Mouse (Mus musculus): ENCODE measurements around the gene Ncaph2. TPM values are rescaled to one million over a fixed set of nuclear protein-coding genes. Genes with fewer than 3 reads are reported as not detected.

Ncaph2 gene
- polyA plus RNA-seq, 1 experiment: 182 TPM

GRCm38 (mm10) chr15:89384617-89385016 is 29.1 kb downstream of the Ncaph2 start, which contains the start of gene Klhdc7b:
Klhdc7b (plus strand) TSS chr15:89384917.
- H3K4me2 ChIP-seq (ENCODE audit: low read depth): no peak within 1 kb of the TSS
- no peaks in the 10 kb centered on the region for H3K79me2 ChIP-seq (ENCODE audit: control insufficient read depth, insufficient read depth)
- TF ChIP-seq SRF (IDR thresholded peaks at IDR 0.05; ENCODE audit: control insufficient read depth, insufficient read length, low read depth) (no peak), POLR2AphosphoS2 (IDR thresholded peaks at IDR 0.05; ENCODE audit: insufficient read length, low read depth) (no peak), MYOG (IDR thresholded peaks at IDR 0.05; ENCODE audit: control insufficient read depth in 1 of 3, insufficient read depth in 1 of 3, insufficient read length in 2 of 3, low read depth in 2 of 3) (no peak), CEBPB (IDR thresholded peaks at IDR 0.05; ENCODE audit: insufficient read depth, poor library complexity, severe bottlenecking) (no peak), TCF12 (IDR thresholded peaks at IDR 0.05; ENCODE audit: insufficient read depth, poor library complexity, severe bottlenecking) (no peak), REST (IDR thresholded peaks at IDR 0.05; ENCODE audit: insufficient read depth, insufficient read length) (no peak), E2F4 (IDR thresholded peaks at IDR 0.05; ENCODE audit: insufficient read depth) (no peak), TCF3 (IDR thresholded peaks at IDR 0.05; ENCODE audit: insufficient read length, low read depth) (no peak), MYOD1 (IDR thresholded peaks at IDR 0.05; ENCODE audit: control insufficient read depth in 1 of 3, insufficient read length in 2 of 3, low read depth in 2 of 3) (no peak), MAX (IDR thresholded peaks at IDR 0.05; ENCODE audit: low read depth) (no peak), USF1 (IDR thresholded peaks at IDR 0.05; ENCODE audit: low read depth) (no peak), POLR2A (IDR thresholded peaks at IDR 0.05; ENCODE audit: insufficient read length, low read depth) (no peak)
- H3ac ChIP-seq (ENCODE audit: control insufficient read depth, insufficient read length): no peak within 1 kb of the TSS
- H3K36me3 ChIP-seq (ENCODE audit: control insufficient read depth, insufficient read depth): no peaks in the 10 kb centered on the region
- H3K4me3 ChIP-seq: no peak within 1 kb of the TSS
- H3K27me3 ChIP-seq (ENCODE audit: control insufficient read depth, insufficient read depth, insufficient read length): peaks cover 65% of the 10 kb centered on the region

GRCm38 (mm10) chr15:89387127-89387526 is 31.6 kb downstream of the Ncaph2 start:
- H3K79me2 ChIP-seq (ENCODE audit: control insufficient read depth, insufficient read depth): no peaks in the 10 kb centered on the region
- H3K36me3 ChIP-seq (ENCODE audit: control insufficient read depth, insufficient read depth): no peaks in the 10 kb centered on the region
- H3K4me2 ChIP-seq (ENCODE audit: low read depth): no peak overlapping the region
- H3K27me3 ChIP-seq (ENCODE audit: control insufficient read depth, insufficient read depth, insufficient read length): peaks cover 85% of the 10 kb centered on the region
- no peak overlapping the region for H3ac ChIP-seq (ENCODE audit: control insufficient read depth, insufficient read length)
- no peak overlapping the region for H3K4me3 ChIP-seq
- TF ChIP-seq CEBPB (IDR thresholded peaks at IDR 0.05; ENCODE audit: insufficient read depth, poor library complexity, severe bottlenecking): no peak
- TF ChIP-seq REST (IDR thresholded peaks at IDR 0.05; ENCODE audit: insufficient read depth, insufficient read length): no peak
- TF ChIP-seq MYOD1 (IDR thresholded peaks at IDR 0.05; ENCODE audit: control insufficient read depth in 1 of 3, insufficient read length in 2 of 3, low read depth in 2 of 3): no peak
- no peak for TF ChIP-seq TCF12 (IDR thresholded peaks at IDR 0.05; ENCODE audit: insufficient read depth, poor library complexity, severe bottlenecking)
- TF ChIP-seq POLR2A (IDR thresholded peaks at IDR 0.05; ENCODE audit: insufficient read length, low read depth): no peak
- TF ChIP-seq SRF (IDR thresholded peaks at IDR 0.05; ENCODE audit: control insufficient read depth, insufficient read length, low read depth): no peak
- TF ChIP-seq MYOG (IDR thresholded peaks at IDR 0.05; ENCODE audit: control insufficient read depth in 1 of 3, insufficient read depth in 1 of 3, insufficient read length in 2 of 3, low read depth in 2 of 3): no peak
- no peak for TF ChIP-seq MAX (IDR thresholded peaks at IDR 0.05; ENCODE audit: low read depth)
- TF ChIP-seq TCF3 (IDR thresholded peaks at IDR 0.05; ENCODE audit: insufficient read length, low read depth): no peak
- no peak for TF ChIP-seq USF1 (IDR thresholded peaks at IDR 0.05; ENCODE audit: low read depth)
- TF ChIP-seq POLR2AphosphoS2 (IDR thresholded peaks at IDR 0.05; ENCODE audit: insufficient read length, low read depth): no peak

- Histone ChIP-seq H3K4me2 (ENCODE audit: low read depth) (no peak overlapping the region), H3ac (ENCODE audit: control insufficient read depth, insufficient read length) (no peak overlapping the region), H3K4me3 (no peak overlapping the region), H3K27me3 (ENCODE audit: control insufficient read depth, insufficient read depth, insufficient read length) (peaks cover 68% of the 10 kb centered on the region), H3K36me3 (ENCODE audit: control insufficient read depth, insufficient read depth) (no peaks in the 10 kb centered on the region), H3K79me2 (ENCODE audit: control insufficient read depth, insufficient read depth) (no peaks in the 10 kb centered on the region)
- TF ChIP-seq TCF3 (IDR thresholded peaks at IDR 0.05; ENCODE audit: insufficient read length, low read depth) (no peak), POLR2A (IDR thresholded peaks at IDR 0.05; ENCODE audit: insufficient read length, low read depth) (no peak), TCF12 (IDR thresholded peaks at IDR 0.05; ENCODE audit: insufficient read depth, poor library complexity, severe bottlenecking) (no peak), SRF (IDR thresholded peaks at IDR 0.05; ENCODE audit: control insufficient read depth, insufficient read length, low read depth) (no peak), USF1 (IDR thresholded peaks at IDR 0.05; ENCODE audit: low read depth) (no peak), REST (IDR thresholded peaks at IDR 0.05; ENCODE audit: insufficient read depth, insufficient read length) (no peak), POLR2AphosphoS2 (IDR thresholded peaks at IDR 0.05; ENCODE audit: insufficient read length, low read depth) (no peak), MYOG (IDR thresholded peaks at IDR 0.05; ENCODE audit: control insufficient read depth in 1 of 3, insufficient read depth in 1 of 3, insufficient read length in 2 of 3, low read depth in 2 of 3) (no peak), CEBPB (IDR thresholded peaks at IDR 0.05; ENCODE audit: insufficient read depth, poor library complexity, severe bottlenecking) (no peak), MYOD1 (IDR thresholded peaks at IDR 0.05; ENCODE audit: control insufficient read depth in 1 of 3, insufficient read length in 2 of 3, low read depth in 2 of 3) (no peak), E2F4 (IDR thresholded peaks at IDR 0.05; ENCODE audit: insufficient read depth) (no peak), MAX (IDR thresholded peaks at IDR 0.05; ENCODE audit: low read depth) (no peak)
These were observed 34.6 kb downstream of the Ncaph2 start for GRCm38 (mm10) chr15:89390081-89390480.

GRCm38 (mm10) chr15:89396883-89397282 is 41.4 kb downstream of the Ncaph2 start:
- H3K79me2 ChIP-seq (ENCODE audit: control insufficient read depth, insufficient read depth): no peaks in the 10 kb centered on the region
- H3K36me3 ChIP-seq (ENCODE audit: control insufficient read depth, insufficient read depth): no peaks in the 10 kb centered on the region
- H3K27me3 ChIP-seq (ENCODE audit: control insufficient read depth, insufficient read depth, insufficient read length): peaks cover 46% of the 10 kb centered on the region
- no peak overlapping the region for H3K4me2 ChIP-seq (ENCODE audit: low read depth)
- TF ChIP-seq SRF (IDR thresholded peaks at IDR 0.05; ENCODE audit: control insufficient read depth, insufficient read length, low read depth): no peak
- TF ChIP-seq MYOD1 (IDR thresholded peaks at IDR 0.05; ENCODE audit: control insufficient read depth in 1 of 3, insufficient read length in 2 of 3, low read depth in 2 of 3): no peak
- TF ChIP-seq TCF3 (IDR thresholded peaks at IDR 0.05; ENCODE audit: insufficient read length, low read depth): no peak
- TF ChIP-seq POLR2AphosphoS2 (IDR thresholded peaks at IDR 0.05; ENCODE audit: insufficient read length, low read depth): no peak
- TF ChIP-seq REST (IDR thresholded peaks at IDR 0.05; ENCODE audit: insufficient read depth, insufficient read length): no peak
- TF ChIP-seq E2F4 (IDR thresholded peaks at IDR 0.05; ENCODE audit: insufficient read depth): no peak
- no peak for TF ChIP-seq CEBPB (IDR thresholded peaks at IDR 0.05; ENCODE audit: insufficient read depth, poor library complexity, severe bottlenecking)
- TF ChIP-seq USF1 (IDR thresholded peaks at IDR 0.05; ENCODE audit: low read depth): no peak
- no peak for TF ChIP-seq MAX (IDR thresholded peaks at IDR 0.05; ENCODE audit: low read depth)
- TF ChIP-seq MYOG (IDR thresholded peaks at IDR 0.05; ENCODE audit: control insufficient read depth in 1 of 3, insufficient read depth in 1 of 3, insufficient read length in 2 of 3, low read depth in 2 of 3): no peak
- no peak for TF ChIP-seq POLR2A (IDR thresholded peaks at IDR 0.05; ENCODE audit: insufficient read length, low read depth)
- TF ChIP-seq TCF12 (IDR thresholded peaks at IDR 0.05; ENCODE audit: insufficient read depth, poor library complexity, severe bottlenecking): no peak
- no peak overlapping the region for H3K4me3 ChIP-seq
- no peak overlapping the region for H3ac ChIP-seq (ENCODE audit: control insufficient read depth, insufficient read length)
